Mouse (Mus musculus): ENCODE measurements at regions not wholly inside any gene's neighbourhood (a gene's known extent, or its start where the extent isn't known, plus 50 kb on each side); places are given as distances from the start of the nearest gene placed in this dataset.

DNA sequence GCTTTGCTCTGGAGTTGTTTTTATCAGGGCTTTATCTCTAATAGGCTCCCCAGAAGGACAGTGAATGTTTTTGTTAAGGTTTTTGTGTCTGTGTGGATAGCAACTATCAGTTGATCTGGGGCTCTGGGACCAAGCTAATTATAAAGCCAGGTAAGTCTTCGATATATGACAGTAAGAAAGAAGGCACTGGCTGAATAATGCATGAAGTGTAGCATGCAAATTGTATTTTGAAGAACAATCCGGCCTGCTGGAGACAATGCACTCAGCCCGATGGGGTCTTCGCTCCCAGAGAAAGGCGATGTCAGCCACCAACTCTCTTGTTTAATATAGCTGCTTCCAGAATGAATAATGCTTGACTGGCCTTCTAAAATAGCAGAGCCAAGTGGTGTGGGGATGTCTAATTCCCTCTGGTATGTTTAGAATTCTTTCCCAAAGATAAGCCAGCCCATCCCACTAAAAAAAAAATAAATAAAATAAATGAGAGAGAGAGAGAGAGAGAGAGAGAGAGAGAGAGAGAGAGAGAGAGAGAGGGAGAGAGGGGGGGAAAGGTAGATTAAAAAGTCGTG lies 68.6 kb downstream of the Dad1 start:
- in situ Hi-C loops (cut with MboI): no loop called here

DNA sequence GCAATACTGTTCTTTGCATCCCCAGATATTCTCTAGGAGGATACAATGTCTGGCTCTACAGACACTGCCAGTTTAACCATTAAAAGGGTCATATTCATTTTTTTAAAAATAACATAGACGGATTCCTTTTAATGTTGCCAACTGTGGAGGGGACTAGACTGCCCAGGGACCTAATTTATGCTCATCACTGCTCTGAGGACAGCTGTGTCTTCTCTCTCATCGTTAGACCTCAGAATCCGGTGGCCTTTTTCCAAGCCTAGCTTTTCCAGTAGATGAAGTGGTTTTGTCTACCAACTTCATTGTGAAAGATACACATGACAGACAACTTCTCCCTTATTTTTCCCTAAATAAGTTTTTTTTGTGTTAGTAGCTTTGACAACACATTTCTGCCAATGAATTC lies 70.0 kb downstream of the Dad1 start:
- in situ Hi-C loops (cut with MboI): no loop called here

DNA sequence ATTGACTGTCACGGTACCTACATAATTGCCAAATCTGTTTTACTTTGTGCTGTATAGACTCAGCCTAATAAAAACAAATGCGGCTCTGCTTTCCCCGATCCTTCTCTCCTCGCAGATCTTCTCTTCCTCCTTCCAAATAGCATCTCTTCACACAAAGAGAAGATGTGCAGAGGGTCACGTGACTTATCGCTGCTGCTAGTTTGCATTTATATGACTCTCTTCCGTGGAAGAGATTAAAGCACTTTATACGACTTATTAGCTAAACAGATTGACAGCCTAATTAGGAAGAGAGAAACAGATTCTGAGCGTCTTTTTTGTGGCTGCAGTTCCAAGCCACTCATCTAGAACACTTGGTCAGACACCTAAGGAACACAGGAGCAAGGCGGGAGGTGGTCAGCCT lies 71.1 kb downstream of the Dad1 start:
- in situ Hi-C loops (cut with MboI): no loop called here

DNA sequence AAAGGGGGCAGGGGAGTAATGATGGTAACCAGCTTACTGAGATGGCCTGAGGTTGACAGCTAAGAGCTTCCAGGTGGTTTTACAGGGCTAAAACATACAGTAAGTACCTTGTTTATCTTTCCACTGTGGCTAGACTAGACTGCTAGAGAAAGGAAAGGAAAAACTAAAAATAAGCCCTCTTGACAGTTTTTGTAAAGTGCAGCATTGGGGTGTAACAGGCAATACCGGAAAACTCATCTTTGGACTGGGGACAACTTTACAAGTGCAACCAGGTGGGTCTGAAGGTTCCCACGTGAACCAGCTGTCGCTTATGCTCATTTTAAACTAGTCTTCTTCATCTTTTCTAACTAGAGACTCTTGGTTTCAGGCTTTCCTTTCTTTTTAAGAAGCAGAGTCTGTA lies 72.6 kb downstream of the Dad1 start:
- in situ Hi-C loops (cut with MboI): no loop called here

DNA sequence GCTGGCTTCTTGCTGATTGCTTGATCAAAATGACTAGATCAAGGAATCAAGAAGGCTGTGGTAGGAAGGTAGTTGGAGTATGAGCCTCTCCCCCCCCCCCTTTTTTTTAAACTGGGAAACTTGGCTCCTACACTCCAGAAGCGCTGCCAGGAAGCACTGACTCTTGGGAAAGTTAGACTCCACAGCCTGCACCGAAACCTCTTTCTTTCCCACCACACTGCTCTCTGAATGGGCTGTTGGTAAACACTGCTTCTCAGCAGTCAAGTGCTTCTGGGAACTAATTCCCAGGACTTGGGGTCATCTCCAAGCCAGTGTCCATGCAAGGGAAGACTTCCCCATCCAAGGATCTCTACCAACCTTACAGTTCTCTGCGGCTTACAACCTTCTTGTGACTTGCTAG lies 73.2 kb downstream of the Dad1 start:
- in situ Hi-C loops (cut with MboI): no loop called here

DNA sequence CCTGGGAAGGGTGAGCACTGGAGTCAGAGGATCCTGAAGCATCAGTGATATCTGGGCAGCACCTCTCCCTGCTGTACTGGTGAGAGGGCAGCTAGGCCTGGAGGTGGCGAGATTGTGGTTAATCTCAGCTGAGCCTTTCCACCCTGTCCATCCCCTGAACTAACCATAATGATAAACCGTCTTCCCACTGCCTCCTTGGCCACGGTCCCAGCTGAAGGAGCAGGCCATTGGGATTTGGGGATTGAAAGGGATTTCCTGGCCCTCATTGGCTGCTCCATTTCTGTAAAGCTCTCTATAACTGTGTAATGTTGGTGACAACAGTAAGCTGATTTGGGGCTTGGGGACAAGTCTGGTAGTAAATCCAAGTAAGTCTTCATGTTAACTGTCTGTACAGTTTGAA lies 73.6 kb downstream of the Dad1 start:
- in situ Hi-C loops (cut with MboI): no loop called here

DNA sequence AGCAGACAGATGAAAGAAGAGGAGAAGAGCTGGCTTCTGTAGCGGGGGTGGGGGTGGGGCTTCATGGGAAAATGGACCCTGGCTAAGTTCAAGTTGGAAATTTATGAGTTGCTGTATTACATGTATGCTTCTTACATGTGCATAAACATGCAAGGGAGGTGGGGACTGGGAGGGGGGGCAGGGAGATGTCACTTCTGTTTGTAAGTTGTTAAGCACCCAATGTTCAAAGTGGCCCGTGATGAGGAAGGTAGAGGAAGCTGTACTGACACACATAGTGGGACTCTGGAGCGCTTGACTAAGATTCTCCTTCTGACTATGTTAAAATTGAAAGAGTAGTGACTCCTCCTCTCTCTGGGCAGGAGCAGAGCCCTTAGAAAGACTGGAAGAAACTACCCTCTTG lies 75.0 kb downstream of the Dad1 start:
- in situ Hi-C loops (cut with MboI): no loop called here

DNA sequence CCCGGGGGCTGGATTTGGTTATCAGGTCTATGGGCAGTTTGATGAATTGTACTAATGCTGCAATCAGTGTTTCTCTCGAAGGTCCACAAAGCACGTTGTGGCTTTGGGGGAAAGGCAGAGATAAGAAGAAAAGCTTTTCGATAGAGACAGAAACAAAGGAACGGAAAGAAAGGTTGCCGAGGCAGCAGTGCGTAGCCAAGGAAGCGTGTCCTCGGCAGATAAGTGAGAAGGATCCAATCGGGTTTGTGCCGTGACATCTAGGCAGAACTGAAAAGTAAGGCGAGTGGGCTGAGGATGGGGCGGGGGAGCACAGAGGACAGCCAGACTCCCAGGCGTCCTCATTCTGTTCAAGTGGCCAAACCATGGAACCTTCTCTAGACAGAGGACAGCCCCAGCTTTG lies 77.4 kb downstream of the Dad1 start:
- in situ Hi-C loops (cut with MboI): no loop called here

DNA sequence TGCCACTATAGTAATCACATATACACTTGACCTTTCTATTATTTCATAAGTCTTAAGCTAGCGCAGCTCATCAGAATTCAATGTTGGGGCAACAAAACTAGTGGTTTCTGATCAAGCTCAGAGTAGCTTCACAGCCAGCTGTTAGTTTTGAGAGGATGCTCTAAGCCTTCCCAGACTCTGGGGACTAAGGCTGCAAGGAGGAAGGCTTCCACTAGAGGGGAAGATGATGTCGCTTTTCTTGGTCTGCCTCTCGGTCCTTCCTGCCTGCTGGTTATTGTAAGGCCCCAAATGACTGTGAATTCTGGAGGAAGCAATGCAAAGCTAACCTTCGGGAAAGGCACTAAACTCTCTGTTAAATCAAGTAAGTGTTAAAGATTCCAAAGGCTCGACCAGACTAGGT lies 78.4 kb downstream of the Dad1 start:
- in situ Hi-C loops (cut with MboI): no loop called here

DNA sequence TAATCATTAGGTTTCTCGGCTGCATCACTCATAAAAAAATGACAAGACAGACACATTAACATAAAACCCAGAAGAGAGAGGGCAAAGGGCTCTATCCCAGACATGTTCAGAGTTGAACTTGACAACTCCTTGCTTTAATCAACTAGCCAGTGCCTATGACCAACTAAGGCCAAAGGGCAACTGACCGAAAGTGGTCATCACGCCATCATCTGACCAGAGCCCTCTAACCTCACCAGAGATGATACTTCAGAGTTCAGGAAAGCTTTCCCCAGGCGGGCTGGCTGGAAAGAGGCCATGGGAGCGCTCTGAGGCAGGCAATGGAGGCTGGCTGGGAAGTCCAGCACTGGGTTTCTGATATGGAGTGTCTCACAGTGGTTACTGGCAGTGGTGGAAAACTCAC lies 80.6 kb downstream of the Dad1 start:
- in situ Hi-C loops (cut with MboI): no loop called here

DNA sequence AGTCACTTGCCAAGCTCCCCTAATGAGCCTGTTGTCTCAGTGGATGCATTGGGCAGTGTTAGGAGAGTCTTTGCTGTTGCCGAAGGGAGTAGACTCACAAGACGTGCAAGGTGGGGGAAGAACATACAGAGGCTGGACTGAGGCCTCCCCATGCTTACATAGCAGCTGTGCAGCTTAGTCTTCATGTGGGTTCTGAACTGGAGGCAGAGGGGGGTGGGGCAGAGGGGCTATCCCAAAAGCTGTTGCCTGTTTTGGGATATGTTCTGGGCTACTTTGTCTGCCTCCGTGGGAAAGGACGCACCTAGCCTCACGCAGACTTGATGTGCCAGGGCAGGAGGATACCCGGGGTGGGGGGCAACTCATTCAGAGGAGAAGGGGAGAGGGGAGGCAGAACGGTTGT lies 84.7 kb downstream of the Dad1 start:
- in situ Hi-C loops (cut with MboI): no loop called here

DNA sequence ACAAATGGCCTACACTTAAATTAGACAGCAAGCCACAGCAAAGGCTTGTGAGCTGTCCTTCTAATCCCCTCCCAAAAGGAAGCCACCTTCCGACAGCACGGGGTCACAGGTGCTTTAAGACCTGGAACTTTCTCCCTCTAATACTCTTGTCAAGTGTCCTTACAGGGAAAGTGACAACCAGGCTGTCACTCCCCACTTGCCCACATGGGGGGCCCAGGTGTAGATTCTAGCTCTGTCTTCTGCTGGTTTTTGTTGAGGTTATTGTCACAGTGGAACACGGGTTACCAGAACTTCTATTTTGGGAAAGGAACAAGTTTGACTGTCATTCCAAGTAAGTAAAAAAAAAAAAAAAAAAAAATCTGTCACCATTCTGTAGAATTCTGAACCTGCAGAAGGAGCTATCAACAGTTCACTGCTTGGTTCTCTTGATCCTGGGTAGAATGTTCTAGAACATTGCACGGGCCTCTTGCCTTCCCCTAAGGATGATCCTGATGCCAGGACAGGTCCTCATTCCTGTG lies 85.4 kb downstream of the Dad1 start:
- in situ Hi-C loops (cut with MboI): no loop called here

DNA sequence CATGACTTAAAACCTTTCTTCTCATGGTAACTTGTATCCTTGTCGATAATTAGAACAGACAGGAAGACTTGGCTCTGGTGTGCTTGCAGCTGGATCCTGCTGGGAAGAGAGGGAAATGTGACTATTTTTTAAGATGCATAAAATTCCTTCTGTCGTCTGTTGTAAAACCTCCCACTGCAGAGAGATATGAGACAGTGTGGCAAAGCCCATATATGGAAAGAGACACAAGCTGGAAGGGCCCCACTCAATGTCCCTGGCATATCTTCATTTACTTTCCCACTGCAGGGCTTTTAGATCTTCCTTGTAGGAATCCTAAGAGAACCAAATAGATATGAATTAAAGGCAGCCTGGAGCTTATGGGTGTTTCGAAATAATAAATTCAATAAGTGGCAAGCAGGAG lies 87.8 kb downstream of the Dad1 start:
- in situ Hi-C loops (cut with MboI): no loop called here

DNA sequence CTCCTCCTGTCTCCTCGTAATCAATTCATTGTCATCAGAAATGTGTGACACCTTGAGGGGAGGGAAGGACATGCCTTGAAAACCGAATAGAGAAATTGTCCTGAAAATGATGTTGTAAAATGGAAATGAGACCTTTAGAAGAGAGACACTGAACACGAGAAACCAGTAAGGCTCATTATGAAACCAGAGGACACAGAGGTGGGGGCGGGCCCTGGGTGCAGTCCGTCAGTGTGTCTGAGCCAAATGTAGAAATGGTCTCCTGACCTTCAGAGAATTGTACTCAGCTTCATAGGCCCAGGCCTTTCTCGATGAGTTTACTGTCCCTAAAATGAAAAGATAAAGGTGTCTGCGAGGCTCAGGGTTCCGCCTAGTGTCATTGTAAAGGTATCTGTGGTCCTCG lies 89.0 kb downstream of the Dad1 start:
- in situ Hi-C loops (cut with MboI): no loop called here

DNA sequence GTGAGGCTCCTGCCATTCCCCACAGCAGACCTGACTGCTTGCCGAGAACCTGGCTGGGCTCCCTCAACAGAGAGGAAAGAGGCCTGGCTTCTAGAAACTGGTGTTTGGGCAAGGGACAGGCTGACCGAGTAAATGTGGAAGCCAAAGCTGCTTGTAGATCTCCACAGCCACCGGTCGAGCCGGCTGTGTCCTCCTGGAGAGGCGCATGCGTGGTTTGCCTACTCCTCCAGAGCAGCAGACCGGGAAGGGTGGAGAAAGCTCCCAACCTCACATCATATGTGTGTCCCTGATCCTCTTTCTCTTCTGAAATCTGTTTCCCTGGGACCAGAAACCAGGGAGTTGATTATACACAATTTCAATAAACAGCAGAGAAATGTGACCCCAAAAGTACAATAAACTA lies 92.0 kb downstream of the Dad1 start:
- in situ Hi-C loops (cut with MboI): no loop called here

DNA sequence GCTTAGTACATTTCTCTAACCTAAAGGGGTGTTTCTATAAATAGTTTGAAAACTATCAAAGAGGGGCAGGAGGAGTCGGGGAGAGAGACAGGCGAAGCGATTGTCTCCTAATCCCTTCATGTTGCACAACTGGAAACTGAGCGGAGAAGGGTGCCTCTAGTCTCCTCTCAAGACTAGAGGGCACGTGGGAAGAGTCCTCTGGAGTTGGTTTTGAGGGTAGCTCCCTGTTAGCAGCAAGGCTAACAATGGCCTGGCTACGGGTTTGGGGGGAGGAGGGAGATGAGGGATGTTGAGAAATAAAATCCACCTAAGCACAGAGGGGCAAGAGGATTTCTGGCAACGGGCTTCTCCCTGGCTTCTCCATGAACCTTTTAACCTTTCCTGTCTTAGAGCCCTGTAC lies 92.7 kb downstream of the Dad1 start:
- in situ Hi-C loops (cut with MboI): no loop called here

DNA sequence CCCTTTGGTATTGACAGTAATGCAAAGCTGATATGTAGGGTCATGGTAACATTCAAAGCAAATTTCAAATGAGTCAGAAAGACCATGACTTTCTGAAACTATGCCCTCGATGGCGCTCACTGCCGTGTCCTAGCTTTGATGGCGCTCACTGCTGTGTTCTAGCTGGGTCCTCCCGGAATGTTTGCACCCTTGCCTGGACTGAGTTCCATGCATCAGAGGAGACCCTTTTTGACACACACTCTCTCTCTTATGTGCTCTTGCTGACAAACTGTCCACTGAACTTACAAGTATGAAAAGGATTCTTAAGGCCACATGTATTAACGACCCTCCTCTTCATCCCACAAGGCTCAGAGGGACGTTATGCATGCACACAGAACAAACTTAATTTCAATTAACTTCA lies 94.1 kb downstream of the Dad1 start:
- in situ Hi-C loops (cut with MboI): loop anchor here (10.0 kb wide), 1 partner anchor 105 kb away; no protein-coding TSS in a partner anchor

DNA sequence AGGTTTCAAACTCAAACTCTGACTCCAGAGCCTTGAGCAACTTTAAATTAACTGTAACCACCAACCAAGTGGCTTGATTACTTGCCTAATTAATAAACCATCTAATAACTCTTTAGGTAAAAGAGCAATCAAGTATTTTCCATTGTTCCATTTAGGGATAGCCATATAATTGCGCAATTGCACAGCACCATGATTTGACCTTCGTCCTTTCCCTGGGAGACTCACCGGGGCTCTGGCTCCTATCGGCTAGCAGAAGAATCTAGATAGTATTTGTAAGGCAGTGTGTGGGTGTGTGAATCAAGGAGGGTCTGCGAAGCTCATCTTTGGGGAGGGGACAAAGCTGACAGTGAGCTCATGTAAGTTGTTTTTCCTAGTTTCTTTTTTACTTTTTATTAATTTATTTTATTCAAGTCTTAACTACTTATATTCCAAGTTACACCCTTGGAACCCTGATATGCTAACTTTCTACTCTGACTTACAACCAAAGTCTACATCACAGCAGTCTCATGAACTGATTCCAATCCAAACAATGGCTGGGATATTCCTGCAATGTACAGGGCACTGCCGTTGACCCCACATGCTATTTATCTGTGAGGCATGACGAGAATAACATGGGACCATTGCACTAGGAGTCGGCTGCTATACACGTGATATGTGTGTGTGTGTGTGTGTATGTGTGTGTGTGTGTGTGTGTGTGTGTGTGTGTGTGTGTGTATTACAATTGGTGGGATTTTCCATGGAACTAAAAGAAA lies 95.5 kb downstream of the Dad1 start:
- in situ Hi-C loops (cut with MboI): loop anchor here (10.0 kb wide), 1 partner anchor 104 kb away; no protein-coding TSS in a partner anchor

DNA sequence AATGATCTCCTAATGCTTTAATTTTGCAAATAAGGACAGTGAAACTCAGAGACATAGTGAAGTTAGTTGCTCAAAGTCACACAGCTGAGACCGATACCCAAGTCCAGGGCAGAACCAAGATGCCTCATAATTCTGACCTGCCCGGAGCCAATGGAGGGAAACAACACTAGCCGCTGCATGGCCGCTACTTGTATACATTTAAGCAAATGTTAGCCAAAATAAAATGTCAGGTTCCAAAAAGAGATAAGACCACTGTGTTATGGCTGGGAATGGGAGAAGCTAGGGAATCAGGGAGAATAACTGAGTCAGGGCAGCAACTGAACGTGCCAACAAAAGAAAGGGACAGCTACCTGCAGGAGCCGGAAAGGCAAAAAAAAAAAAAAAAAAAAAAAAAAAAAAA lies 97.4 kb downstream of the Dad1 start:
- in situ Hi-C loops (cut with MboI): loop anchor here (10.0 kb wide), 1 partner anchor 102 kb away; no protein-coding TSS in a partner anchor

DNA sequence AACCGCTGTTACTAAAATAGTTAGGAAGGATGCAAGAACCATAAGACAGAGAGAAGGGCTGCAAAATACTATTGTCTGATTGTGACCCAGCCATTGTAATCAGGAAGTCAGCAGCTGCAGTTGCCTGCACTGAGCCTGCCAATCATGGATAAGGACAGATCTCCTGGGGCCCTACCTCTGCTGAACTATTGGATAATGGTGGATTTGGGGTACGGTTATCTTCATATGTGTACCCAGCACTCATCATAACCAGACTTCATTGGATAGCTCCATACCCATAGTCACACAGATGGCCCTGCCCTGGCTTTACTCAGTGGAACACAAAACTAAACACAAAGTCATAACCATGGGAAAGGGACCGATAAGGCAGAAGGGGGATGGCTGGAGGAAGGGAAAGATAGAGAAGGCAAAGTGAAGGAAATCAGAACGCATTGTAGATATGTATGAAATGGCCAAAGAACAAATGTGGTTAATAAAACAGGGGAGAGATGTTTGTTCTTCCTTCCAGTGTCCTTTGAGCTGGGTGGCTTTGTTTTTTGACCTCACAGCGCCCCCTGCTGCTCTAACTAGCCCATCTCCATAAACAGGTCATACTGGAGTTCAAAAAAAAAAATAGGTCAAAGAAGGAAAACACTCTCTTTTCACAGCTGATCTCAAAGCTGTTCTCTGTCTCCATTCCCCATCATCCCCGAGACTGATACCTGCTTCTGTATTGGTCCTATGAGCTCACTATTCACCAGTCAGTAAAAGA lies 101.2 kb downstream of the Dad1 start:
- in situ Hi-C loops (cut with MboI): loop anchor here (10.0 kb wide), 1 partner anchor 98 kb away; no protein-coding TSS in a partner anchor

DNA sequence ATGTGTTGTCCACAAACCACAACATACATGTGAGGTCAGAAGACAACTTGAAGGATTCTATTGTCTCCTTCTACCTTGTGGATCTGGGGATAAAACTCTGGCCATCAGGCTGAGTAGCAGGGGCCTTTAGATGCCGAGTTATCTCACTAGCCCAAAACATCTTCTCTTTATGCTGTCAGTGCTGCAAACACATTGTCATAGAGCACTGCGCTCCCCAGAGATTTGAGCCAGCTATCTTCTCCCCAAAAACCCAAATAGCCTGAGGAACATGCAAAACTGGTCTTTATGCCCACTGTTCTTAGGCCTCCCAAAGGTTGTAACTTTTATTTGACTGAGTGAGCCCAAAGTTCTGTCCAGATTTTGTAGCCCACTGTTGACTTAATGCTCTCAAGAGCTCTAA lies 102.0 kb downstream of the Dad1 start:
- in situ Hi-C loops (cut with MboI): loop anchor here (10.0 kb wide), 1 partner anchor 97 kb away; no protein-coding TSS in a partner anchor

DNA sequence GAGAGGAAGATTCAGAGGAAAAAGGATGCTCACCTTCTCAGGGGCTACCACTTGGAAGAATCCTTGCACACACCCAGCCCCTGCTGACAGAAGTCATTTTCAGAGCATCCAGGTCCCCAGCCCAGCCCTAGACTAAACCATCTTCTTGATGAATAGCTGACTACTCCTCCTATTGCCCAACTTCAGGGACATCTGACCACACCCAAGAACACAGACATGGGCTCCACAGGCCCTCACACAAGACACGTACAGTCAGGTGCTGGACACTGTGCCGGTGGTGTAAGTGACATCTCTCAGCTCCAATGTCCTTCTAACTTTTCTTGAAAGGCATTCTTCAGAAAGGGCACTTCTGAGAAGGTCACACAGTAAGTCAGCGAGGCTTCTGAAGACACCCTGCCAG lies 102.6 kb downstream of the Dad1 start:
- in situ Hi-C loops (cut with MboI): loop anchor here (10.0 kb wide), 1 partner anchor 96 kb away; no protein-coding TSS in a partner anchor

DNA sequence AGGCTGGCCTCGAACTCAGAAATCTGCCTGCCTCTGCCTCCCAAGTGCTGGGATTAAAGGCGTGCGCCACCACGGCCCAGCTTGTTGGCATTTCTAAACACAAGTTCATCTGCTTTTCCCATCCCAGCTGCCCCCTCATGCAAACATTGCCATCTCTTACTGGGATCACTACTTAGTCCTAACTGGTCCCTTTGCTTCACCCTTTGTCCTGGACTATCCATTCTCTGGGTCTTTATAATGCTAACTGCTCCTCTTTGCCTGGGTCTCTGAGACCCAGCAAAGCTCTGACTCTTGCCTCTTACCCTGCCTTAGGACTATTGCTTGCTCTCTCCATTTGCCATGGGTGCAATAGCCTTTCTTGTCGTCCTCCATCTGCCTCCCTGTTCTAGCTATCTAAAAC lies 103.7 kb downstream of the Dad1 start:
- in situ Hi-C loops (cut with MboI): loop anchor here (10.0 kb wide), 1 partner anchor 95 kb away; no protein-coding TSS in a partner anchor

All from mature B cell (primary cell).